Mouse (Mus musculus) cerebral cortex, adult 2 months (tissue): ENCODE results near the gene Zfp787.

Source experiments
- WGBS: fragments of 180-500 bp; shearing (Covaris S2); methylation state at CpG from one replicate; pipeline ENCODE4 v1.1.7; 2018; 5-methylcytosine and 5-hydroxymethylcytosine counted together

Zfp787 gene

GRCm38 (mm10) chr7:6155901-6156411, at the start of gene Zfp787:
Gene Zfp787 (minus strand): TSS chr7:6155997.
- under 1% methylated on average over 54 of the region's 54 CpGs for WGBS

GRCm38 (mm10) chr7:6204200-6204599, 48.4 kb upstream of the Zfp787 start:
- WGBS = 84% methylated on average over 3 of the region's 3 CpGs

GRCm38 (mm10) chr7:6196790-6197189, 41.0 kb upstream of the Zfp787 start, which contains the start of gene Galp:
Gene Galp (plus strand): TSS chr7:6197090.
- WGBS = 70% methylated on average over 3 of the region's 3 CpGs

- 53% methylated on average over 2 of the region's 2 CpGs for WGBS
These were observed 40.0 kb upstream of the Zfp787 start for GRCm38 (mm10) chr7:6195777-6196176.

- 15% methylated on average over 5 of the region's 5 CpGs for WGBS
These were observed 38.3 kb upstream of the Zfp787 start for GRCm38 (mm10) chr7:6194129-6194528.

GRCm38 (mm10) chr7:6191376-6191775, 35.6 kb upstream of the Zfp787 start:
- WGBS = 44% methylated on average over 3 of the region's 3 CpGs

- WGBS = 62% methylated on average over 45 of the region's 45 CpGs
These were observed 33.7 kb upstream of the Zfp787 start for GRCm38 (mm10) chr7:6189542-6189941.

- WGBS = 87% methylated on average over 2 of the region's 2 CpGs
These were observed 31.0 kb upstream of the Zfp787 start for GRCm38 (mm10) chr7:6186756-6187155.

- 93% methylated on average over 2 of the region's 2 CpGs for WGBS
These were observed 30.4 kb upstream of the Zfp787 start for GRCm38 (mm10) chr7:6186176-6186575.

- WGBS = 85% methylated on average over 1 of the region's 1 CpGs
These were observed 29.6 kb upstream of the Zfp787 start for GRCm38 (mm10) chr7:6185391-6185790.

GRCm38 (mm10) chr7:6184521-6184920, 28.7 kb upstream of the Zfp787 start:
- WGBS = 71% methylated on average over 8 of the region's 8 CpGs

- 73% methylated on average over 19 of the region's 19 CpGs for WGBS
These were observed 28.0 kb upstream of the Zfp787 start for GRCm38 (mm10) chr7:6183802-6184201.

- WGBS = 79% methylated on average over 9 of the region's 9 CpGs
These were observed 18.7 kb upstream of the Zfp787 start for GRCm38 (mm10) chr7:6174365-6174987.

- WGBS = 86% methylated on average over 8 of the region's 8 CpGs
These were observed 18.1 kb upstream of the Zfp787 start for GRCm38 (mm10) chr7:6173872-6174271.

- WGBS = under 1% methylated on average over 28 of the region's 28 CpGs
These were observed 17.0 kb upstream of the Zfp787 start for GRCm38 (mm10) chr7:6172674-6173244.

- under 1% methylated on average over 37 of the region's 37 CpGs for WGBS
These were observed 16.3 kb upstream of the Zfp787 start, which contains the start of gene Zfp444 for GRCm38 (mm10) chr7:6172006-6172649. Gene Zfp444 (plus strand): TSS chr7:6172226.

- under 1% methylated on average over 24 of the region's 24 CpGs for WGBS
These were observed 15.7 kb upstream of the Zfp787 start for GRCm38 (mm10) chr7:6171444-6172005.

GRCm38 (mm10) chr7:6170871-6171270, 15.1 kb upstream of the Zfp787 start:
- WGBS = 27% methylated on average over 6 of the region's 6 CpGs

GRCm38 (mm10) chr7:6170391-6170790, 14.6 kb upstream of the Zfp787 start:
- WGBS = 39% methylated on average over 9 of the region's 9 CpGs

GRCm38 (mm10) chr7:6169403-6169802, 13.6 kb upstream of the Zfp787 start:
- WGBS = 53% methylated on average over 3 of the region's 3 CpGs

- 80% methylated on average over 5 of the region's 5 CpGs for WGBS
These were observed 8.9 kb upstream of the Zfp787 start for GRCm38 (mm10) chr7:6164671-6165070.

GRCm38 (mm10) chr7:6162172-6162571, 6.4 kb upstream of the Zfp787 start:
- 82% methylated on average over 4 of the region's 4 CpGs for WGBS
